Mouse (Mus musculus): Measurements from ENCODE around the gene Arhgap27.
A peak's percentile ranks its signal among the peaks of the same experiment; 100 is the strongest.

The Arhgap27 gene

GRCm38 (mm10) chr11:103356938-103357670 is 6.4 kb downstream of the Arhgap27 start:
- no peak for DNase-seq (ENCODE audit: low read depth in 2 of 2, low spot score in 2 of 2)

- no peak for DNase-seq (ENCODE audit: low read depth in 2 of 2, low spot score in 2 of 2)
Measured at GRCm38 (mm10) chr11:103356032-103356571, 7.4 kb downstream of the Arhgap27 start.

DNA sequence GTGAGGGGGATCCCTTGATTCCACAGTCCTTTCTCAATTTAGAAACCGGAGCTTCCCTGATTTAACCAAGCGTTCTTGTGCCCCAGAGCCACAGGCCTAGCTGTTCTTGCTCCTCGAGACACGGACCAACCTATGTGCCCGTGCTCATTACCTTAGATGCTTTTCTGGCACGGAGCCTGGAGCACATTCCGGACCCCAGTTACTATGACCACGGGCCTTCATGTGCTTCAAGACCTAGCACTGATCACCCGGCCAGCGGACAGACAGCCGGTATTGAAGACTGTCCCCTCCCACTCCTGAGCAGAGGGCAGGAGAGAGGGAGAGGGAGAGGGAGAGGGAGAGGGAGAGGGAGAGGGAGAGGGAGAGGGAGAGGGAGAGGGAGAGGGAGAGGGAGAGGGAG is 8.2 kb downstream of the Arhgap27 start:
- DNase-seq (ENCODE audit: low read depth in 2 of 2, low spot score in 2 of 2), result no peak

DNA sequence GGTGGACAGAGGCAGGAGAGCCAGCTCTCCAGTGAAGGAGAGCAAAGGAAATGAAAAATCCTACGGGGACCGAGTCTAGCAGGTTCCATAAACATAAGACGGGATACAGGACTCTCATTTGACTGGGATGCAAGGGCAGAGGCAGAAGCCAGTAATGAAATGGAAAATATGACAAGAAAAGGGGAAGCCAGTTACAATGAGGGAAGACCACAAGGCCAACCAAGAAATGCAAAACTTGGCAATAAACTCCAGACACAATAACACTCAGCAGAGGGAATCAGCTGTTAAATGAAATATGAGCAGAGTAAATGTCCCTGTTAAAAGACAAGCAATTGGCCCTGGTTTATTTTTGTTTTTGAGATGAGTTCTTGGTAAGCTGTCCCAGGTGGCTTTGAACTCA is 9.5 kb downstream of the Arhgap27 start:
- no peak for DNase-seq (ENCODE audit: low read depth in 2 of 2, low spot score in 2 of 2)

DNA sequence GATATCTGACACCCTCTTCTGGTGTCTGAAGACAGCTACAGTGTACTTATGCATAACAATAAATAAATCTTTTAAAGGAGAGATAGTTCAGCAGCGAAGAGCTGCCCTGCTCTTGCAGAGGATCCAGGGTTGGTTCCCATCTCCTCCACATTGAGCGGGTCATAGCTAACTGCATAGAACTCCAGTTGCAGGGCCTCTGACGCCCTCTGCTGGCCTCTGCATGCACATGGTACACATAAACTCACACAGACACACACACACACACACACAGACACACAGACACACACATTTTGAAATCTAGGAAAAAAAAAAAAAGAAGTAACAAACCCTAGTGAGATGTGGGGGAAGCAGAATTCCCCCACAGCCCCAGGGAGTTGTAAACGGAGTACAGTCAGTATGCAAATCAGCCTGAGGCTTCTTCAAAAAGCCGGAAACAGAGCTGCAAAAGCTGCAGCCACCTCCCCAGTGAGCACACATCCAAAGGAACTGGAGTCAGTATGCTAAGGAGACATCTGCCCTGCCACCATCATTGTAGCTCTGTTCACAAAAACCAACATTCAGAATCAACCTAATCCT is 11.2 kb downstream of the Arhgap27 start:
- no peak for DNase-seq (ENCODE audit: low read depth in 2 of 2, low spot score in 2 of 2)

- DNase-seq (ENCODE audit: low read depth in 2 of 2, low spot score in 2 of 2), result no peak
Measured at GRCm38 (mm10) chr11:103350711-103351315, 12.7 kb downstream of the Arhgap27 start.

- DNase-seq (ENCODE audit: low read depth in 2 of 2, low spot score in 2 of 2), result no peak
Measured at GRCm38 (mm10) chr11:103349699-103350098, 13.8 kb downstream of the Arhgap27 start.

GRCm38 (mm10) chr11:103346657-103347056 is 16.8 kb downstream of the Arhgap27 start:
- DNase-seq (ENCODE audit: low read depth in 2 of 2, low spot score in 2 of 2), result no peak

- no peak for DNase-seq (ENCODE audit: low read depth in 2 of 2, low spot score in 2 of 2)
Measured at GRCm38 (mm10) chr11:103346236-103346635, 17.3 kb downstream of the Arhgap27 start.

DNA sequence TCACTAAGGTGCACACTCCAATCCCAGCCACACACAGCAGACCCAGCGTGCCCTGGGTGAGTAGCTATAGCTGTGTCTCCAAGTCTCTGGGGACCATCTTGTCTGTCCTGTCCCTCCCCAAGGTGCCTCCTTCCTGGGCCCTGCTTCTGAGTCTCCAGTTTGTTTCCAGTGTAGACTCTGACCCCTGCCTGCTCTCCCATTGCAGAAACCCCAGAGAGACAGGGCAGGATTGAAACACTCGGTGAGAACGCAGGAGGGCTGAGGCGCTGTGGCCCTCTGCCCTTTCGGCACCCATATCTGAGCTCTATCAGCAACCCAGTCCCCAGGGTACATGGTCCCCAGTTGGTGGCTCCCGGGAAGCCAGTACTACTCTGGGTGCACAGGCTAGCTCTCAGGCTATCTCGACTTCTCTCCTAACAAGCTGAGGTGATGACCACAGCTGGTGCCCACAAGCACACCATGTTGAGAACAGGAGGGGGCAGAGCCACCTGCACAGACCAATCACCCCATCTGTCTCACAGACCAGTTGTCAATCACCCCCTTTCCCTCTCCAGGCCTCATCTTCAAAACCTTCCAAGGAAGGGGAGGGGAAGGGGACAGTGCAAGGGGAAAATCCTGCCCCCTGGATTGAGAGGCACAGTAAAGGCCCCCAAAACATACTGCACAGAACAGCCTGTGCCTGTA is 17.9 kb downstream of the Arhgap27 start:
- no peak for DNase-seq (ENCODE audit: low read depth in 2 of 2, low spot score in 2 of 2)

GRCm38 (mm10) chr11:103344494-103345332 is 18.8 kb downstream of the Arhgap27 start:
- DNase-seq (ENCODE audit: low read depth in 2 of 2, low spot score in 2 of 2), result peak; percentile 43 to 55

DNA sequence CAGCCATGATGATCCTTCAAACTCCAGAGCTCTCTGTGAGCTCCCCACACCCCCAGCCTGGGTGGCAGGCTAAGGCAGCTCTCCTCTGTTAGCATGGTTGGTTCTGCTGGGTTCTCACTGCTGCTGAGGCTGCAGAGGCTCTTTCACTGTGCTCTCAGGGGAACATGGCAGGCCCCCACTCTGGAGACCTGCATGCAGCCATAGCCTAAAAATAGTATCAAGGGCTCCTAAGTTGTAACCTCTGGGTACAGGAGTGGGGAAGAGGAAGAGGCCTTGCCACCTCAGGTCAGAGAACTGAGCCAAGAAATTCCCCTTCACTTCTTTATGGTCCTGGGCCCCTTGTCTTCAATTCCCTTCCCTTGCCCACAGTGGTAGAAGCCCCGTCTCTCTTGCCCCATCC is 19.6 kb downstream of the Arhgap27 start:
- DNase-seq (ENCODE audit: low read depth in 2 of 2, low spot score in 2 of 2), result no peak

DNA sequence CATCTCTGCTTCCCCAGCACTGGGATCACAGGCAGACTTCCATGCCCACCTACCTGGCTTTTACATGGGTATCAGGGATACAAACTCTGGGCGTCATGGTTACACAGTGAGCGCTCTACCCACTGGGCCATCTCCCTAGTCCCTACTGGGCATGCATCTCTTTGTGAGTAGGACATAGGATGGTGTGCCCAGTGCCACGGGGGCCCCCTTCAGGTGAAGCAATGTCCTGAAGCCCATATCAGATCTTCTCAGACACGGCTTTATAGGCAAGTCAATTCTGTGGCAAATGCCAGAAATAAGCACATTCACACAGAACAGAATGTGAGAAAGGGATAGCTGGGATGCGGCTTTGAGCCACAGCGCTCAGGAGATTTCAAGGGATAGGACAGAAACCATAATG is 20.4 kb downstream of the Arhgap27 start:
- no peak for DNase-seq (ENCODE audit: low read depth in 2 of 2, low spot score in 2 of 2)

GRCm38 (mm10) chr11:103340677-103341076 is 22.8 kb downstream of the Arhgap27 start:
- no peak for DNase-seq (ENCODE audit: low read depth in 2 of 2, low spot score in 2 of 2)

DNA sequence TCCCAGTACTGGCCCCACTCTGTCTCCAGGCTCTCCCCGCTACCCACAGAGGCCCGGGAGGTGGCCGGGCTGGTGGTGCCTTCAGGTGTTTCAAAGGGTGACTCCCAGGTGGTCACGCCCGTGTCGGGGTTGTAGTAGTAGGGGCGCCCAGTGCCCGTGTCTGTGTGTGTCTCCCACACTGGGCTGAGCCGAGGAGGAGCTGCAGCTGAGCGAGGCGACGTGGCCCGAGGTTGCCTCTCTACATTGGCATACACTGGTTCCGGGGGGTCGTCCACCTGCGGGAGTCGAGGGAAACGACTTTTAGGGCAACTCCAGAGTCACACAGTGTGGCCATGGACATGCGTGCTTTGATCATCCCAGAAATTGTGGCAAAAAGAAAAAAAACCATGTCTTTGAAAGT is 23.4 kb downstream of the Arhgap27 start:
- DNase-seq (ENCODE audit: low read depth in 2 of 2, low spot score in 2 of 2), result no peak

GRCm38 (mm10) chr11:103339414-103340119 is 23.9 kb downstream of the Arhgap27 start:
- no peak for DNase-seq (ENCODE audit: low read depth in 2 of 2, low spot score in 2 of 2)

GRCm38 (mm10) chr11:103338671-103339070 is 24.8 kb downstream of the Arhgap27 start:
- no peak for DNase-seq (ENCODE audit: low read depth in 2 of 2, low spot score in 2 of 2)

DNA sequence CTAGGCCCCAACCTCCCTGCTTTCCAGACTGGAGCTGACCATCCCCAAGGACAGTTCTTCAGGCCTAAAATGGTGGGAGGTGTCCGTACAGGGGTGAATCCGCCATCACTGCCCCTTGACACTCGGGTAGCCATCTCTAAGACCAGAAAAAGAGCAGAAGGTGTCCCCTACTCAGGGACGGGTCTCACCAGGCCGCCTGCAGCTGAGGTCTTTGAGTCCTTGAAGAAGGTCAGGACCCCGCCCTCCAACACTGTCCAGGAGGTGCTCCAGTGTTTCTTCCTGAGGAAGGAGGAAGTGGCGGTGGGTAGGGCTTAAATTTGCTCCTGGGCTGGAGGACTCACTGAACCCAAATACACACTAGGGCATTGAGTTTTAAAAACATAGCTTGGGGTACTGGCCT is 25.4 kb downstream of the Arhgap27 start:
- DNase-seq (ENCODE audit: low read depth in 2 of 2, low spot score in 2 of 2), result no peak

GRCm38 (mm10) chr11:103337180-103337579 is 26.3 kb downstream of the Arhgap27 start:
- no peak for DNase-seq (ENCODE audit: low read depth in 2 of 2, low spot score in 2 of 2)

GRCm38 (mm10) chr11:103335561-103335960 is 27.9 kb downstream of the Arhgap27 start:
- DNase-seq (ENCODE audit: low read depth in 2 of 2, low spot score in 2 of 2), result no peak

Data from CD8-positive naive resting alpha-beta T cell, adult 2 months (primary cell).